Mouse (Mus musculus) erythroblast, embryonic 14.5 days (primary cell): ENCODE data around the gene Bcor. TPM values are rescaled to one million over a fixed set of nuclear protein-coding genes. Genes with fewer than 3 reads are reported as not detected.
A peak's percentile ranks its signal among the peaks of the same experiment; 100 is the strongest.

Experiments
- H3K27me3 ChIP-seq: 2 replicates; pipeline ENCODE4 v1.6.1; 2012; ENCODE audit warnings: inconsistent platforms; ENCODE audit not compliant: control insufficient read depth
- H3K36me3 ChIP-seq: 2 replicates; pipeline ENCODE4 v1.6.1; 2012; ENCODE audit warnings: mild to moderate bottlenecking, inconsistent platforms; ENCODE audit not compliant: control insufficient read depth
- H3K4me1 ChIP-seq: 2 replicates; pipeline ENCODE4 v1.6.1; 2012; ENCODE audit warnings: inconsistent platforms; ENCODE audit not compliant: control insufficient read depth
- H3K4me3 ChIP-seq: replicated peaks from 2 replicates; pipeline ENCODE3; 2012; ENCODE audit warnings: moderate library complexity, mild to moderate bottlenecking, inconsistent platforms
- H3K9me3 ChIP-seq: 2 replicates; pipeline ENCODE4 v1.6.1; 2012; ENCODE audit warnings: low read length, inconsistent platforms, mixed read lengths; ENCODE audit not compliant: control insufficient read depth
- GATA1 ChIP-seq: IDR thresholded peaks from 2 replicates; pipeline ENCODE4 v1.6.1; 2012; ENCODE audit warnings: low read length, inconsistent platforms, mixed read lengths
- TAL1 ChIP-seq: IDR thresholded peaks from 3 replicates; pipeline ENCODE4 v1.6.1; 2012; ENCODE audit warnings: low read length, inconsistent platforms, mixed read lengths
- polyA plus RNA-seq: library from polyadenylated mRNA; stranded (reverse); fragments of >175 nt; gene quantifications from 2 replicates; pipeline ENCODE4 v1.2.3, GENCODE M21; 2012

The Bcor gene
- polyA plus RNA-seq, 1 experiment = 0.66 TPM

GRCm38 (mm10) chrX:12137121-12137521 lies 23.0 kb downstream of the Bcor start:
- Histone ChIP-seq H3K9me3 (peaks cover 8% of the 10 kb centered on the region; the same call in 1 of the 2 replicates), H3K4me1 (peaks cover 8% of the 10 kb centered on the region), H3K27me3 (peaks cover 99% of the 10 kb centered on the region), H3K4me3 (no peak overlapping the region), H3K36me3 (no peaks in the 10 kb centered on the region)
- TF ChIP-seq TAL1 = no peak
- TF ChIP-seq GATA1 = no peak

DNA sequence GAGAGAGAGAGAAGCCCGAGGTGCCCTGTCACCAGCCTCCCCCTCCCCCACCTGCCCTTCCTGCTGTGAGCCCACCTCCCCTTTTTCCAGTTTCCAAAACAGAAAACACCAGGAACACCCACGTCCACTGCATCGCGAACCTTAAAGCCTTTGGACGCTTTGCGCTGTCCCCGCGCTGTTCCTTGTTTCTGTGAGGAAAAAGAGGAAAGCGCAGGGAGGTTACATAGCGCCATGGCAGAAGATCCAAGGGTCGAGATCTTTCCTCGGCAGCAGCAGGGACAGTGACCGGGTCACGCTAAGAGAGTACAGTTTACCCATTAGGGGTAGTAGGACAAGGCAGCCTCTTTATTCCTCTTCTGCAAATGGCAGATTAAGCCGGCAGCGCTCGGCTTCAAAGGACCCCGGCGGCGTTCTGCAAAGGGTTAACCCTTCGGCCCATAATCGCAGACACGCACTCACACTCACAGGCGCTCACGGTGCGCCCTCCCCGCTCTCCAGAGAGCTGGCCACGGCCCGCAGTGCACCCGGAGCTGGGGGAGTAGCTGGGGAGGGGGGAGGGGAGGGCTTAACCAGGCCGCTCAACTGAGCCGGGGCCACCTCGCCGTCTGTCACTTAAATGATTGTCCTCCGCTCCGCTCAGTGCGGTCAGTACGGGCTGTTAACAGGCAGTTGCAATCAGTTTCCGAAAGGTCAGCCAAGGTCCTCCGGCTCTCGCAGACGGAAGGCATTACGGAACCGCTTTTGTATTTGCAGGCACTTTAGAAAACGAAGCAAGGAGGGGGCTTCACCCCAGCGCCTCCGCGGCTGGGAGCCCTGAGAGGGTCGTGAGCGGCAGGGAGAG lies 23.7 kb downstream of the Bcor start:
- no peak for TF ChIP-seq TAL1
- no peak for TF ChIP-seq GATA1
- Histone ChIP-seq H3K36me3 (no peaks in the 10 kb centered on the region), H3K9me3 (peaks cover 8% of the 10 kb centered on the region; the same call in 1 of the 2 replicates), H3K4me1 (peaks cover 8% of the 10 kb centered on the region), H3K4me3 (peak overlapping the region; percentile 7), H3K27me3 (peaks cover 99% of the 10 kb centered on the region)

DNA sequence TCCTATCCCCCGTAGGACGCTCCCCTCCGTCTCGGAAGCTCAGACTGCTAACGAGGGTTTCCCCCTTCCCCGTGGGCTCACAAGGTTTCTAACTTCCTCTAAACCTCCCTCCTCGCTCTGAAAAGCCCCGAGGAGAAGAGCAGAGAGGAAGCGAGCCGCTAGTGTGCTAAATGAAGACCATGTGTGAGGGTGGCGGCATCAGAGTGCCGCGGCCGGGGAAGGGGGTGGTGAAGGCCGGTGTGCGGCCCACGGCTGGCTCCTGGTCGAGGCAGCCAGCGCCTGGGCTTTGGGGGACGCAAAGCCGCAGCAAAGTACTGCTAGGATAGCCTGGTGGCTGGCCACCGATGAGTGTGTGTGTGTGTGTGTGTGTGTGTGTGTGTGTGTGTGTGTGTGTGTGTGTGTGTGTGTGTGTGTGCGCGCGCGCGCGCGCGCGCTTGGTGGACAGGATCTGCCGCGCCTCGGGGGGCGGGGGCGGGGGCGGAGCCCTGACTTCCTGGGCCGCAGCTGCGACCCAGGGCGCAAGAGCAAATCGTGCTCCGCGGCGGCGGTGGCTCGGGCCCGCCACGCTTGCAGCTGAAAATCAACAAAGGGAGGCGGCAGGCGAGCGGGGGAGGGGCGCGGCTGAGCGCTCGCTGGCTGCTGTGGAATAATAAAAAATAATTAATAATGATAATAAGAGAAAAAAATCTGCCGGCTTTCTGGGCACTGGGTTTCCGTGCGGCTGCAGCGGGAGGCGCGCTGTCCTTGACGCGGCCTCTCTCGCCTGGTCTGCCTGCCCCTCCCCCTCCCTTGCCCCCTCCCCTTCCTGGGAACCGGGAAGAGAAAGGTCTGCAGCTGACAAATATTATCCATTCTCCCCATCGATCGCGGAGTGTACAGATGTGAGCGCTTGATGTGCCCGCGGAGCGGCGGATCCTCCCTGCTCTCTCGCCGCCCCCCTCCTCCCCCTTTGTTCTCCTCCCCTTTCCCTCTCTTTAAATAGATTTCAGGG lies 24.7 kb downstream of the Bcor start:
- Histone ChIP-seq H3K9me3 (peaks cover 8% of the 10 kb centered on the region; the same call in 1 of the 2 replicates), H3K36me3 (no peaks in the 10 kb centered on the region), H3K27me3 (peaks cover 100% of the 10 kb centered on the region), H3K4me3 (peak overlapping the region; percentile 22), H3K4me1 (peaks cover 8% of the 10 kb centered on the region)
- no peak for TF ChIP-seq GATA1
- TF ChIP-seq TAL1 = no peak

- peaks cover 2% of the 10 kb centered on the region; the same call in 1 of the 2 replicates for H3K4me1 ChIP-seq
- peaks cover 8% of the 10 kb centered on the region; the same call in 1 of the 2 replicates for H3K9me3 ChIP-seq
- peaks cover 100% of the 10 kb centered on the region for H3K27me3 ChIP-seq
- no peak for TF ChIP-seq GATA1
- no peak for TF ChIP-seq TAL1
- no peaks in the 10 kb centered on the region for H3K36me3 ChIP-seq
- H3K4me3 ChIP-seq = no peak overlapping the region
These were observed 25.6 kb downstream of the Bcor start for GRCm38 (mm10) chrX:12134541-12134940.

- Histone ChIP-seq H3K4me1 (peaks cover 2% of the 10 kb centered on the region; the same call in 1 of the 2 replicates), H3K9me3 (peaks cover 8% of the 10 kb centered on the region; the same call in 1 of the 2 replicates), H3K27me3 (peaks cover 100% of the 10 kb centered on the region), H3K36me3 (no peaks in the 10 kb centered on the region), H3K4me3 (no peak overlapping the region)
- no peak for TF ChIP-seq TAL1
- no peak for TF ChIP-seq GATA1
These were observed 26.2 kb downstream of the Bcor start for GRCm38 (mm10) chrX:12133836-12134431.

GRCm38 (mm10) chrX:12133178-12133835 lies 26.8 kb downstream of the Bcor start:
- peaks cover 100% of the 10 kb centered on the region for H3K27me3 ChIP-seq
- no peak overlapping the region for H3K4me3 ChIP-seq
- peaks cover 8% of the 10 kb centered on the region; the same call in 1 of the 2 replicates for H3K9me3 ChIP-seq
- H3K36me3 ChIP-seq = no peaks in the 10 kb centered on the region
- H3K4me1 ChIP-seq = peaks cover 2% of the 10 kb centered on the region; the same call in 1 of the 2 replicates
- TF ChIP-seq TAL1 (no peak), GATA1 (no peak)

GRCm38 (mm10) chrX:12132541-12133177 lies 27.5 kb downstream of the Bcor start:
- Histone ChIP-seq H3K4me1 (peaks cover 2% of the 10 kb centered on the region; the same call in 1 of the 2 replicates), H3K4me3 (no peak overlapping the region)

More at GRCm38 (mm10) chrX:12132541-12133177, 27.5 kb downstream of the Bcor start:
- Histone ChIP-seq H3K27me3 (peaks cover 100% of the 10 kb centered on the region), H3K36me3 (no peaks in the 10 kb centered on the region), H3K9me3 (peaks cover 8% of the 10 kb centered on the region; the same call in 1 of the 2 replicates)
- TF ChIP-seq TAL1 (no peak), GATA1 (no peak)
